Mouse (Mus musculus): Measurements from ENCODE around the gene Akap13. TPM values are rescaled to one million over a fixed set of nuclear protein-coding genes. Genes with fewer than 3 reads are reported as not detected.
A peak's percentile ranks its signal among the peaks of the same experiment; 100 is the strongest.
"Not testable (repeated sequence)": the region's sequence is repeated elsewhere in the genome, so short reads cannot be mapped to it uniquely, and the experiment has no call there.

Gene Akap13
- polyA plus RNA-seq, 2 experiments from 2014 or later: 382 to 420 TPM

GRCm38 (mm10) chr7:75607248-75607647, 151.9 kb downstream of the Akap13 start:
- no peak for ATAC-seq

- no peak for ATAC-seq
Observed at GRCm38 (mm10) chr7:75608716-75609115, 153.4 kb downstream of the Akap13 start.

GRCm38 (mm10) chr7:75609456-75610262, 154.3 kb downstream of the Akap13 start:
- peak; percentile 55 for ATAC-seq

GRCm38 (mm10) chr7:75610391-75610790, 155.1 kb downstream of the Akap13 start:
- ATAC-seq: peak; percentile 56

GRCm38 (mm10) chr7:75611261-75611950, 156.1 kb downstream of the Akap13 start:
- peak; percentile 50 for ATAC-seq

GRCm38 (mm10) chr7:75612000-75612682, 156.8 kb downstream of the Akap13 start:
- peak; percentile 20 for ATAC-seq

GRCm38 (mm10) chr7:75612683-75613053, 157.3 kb downstream of the Akap13 start:
- ATAC-seq: no peak

- ATAC-seq: no peak
Observed at GRCm38 (mm10) chr7:75613240-75613639, 157.9 kb downstream of the Akap13 start.

- ATAC-seq: no peak
Observed at GRCm38 (mm10) chr7:75614826-75615225, 159.5 kb downstream of the Akap13 start.

- not testable (repeated sequence) for ATAC-seq
Observed at GRCm38 (mm10) chr7:75617246-75617645, 161.9 kb downstream of the Akap13 start.

GRCm38 (mm10) chr7:75618699-75619098, 163.4 kb downstream of the Akap13 start:
- no peak for ATAC-seq

- ATAC-seq: no peak
Observed at GRCm38 (mm10) chr7:75619875-75620274, 164.5 kb downstream of the Akap13 start.

GRCm38 (mm10) chr7:75620395-75620960, 165.1 kb downstream of the Akap13 start:
- ATAC-seq: no peak

GRCm38 (mm10) chr7:75620976-75621375, 165.6 kb downstream of the Akap13 start:
- ATAC-seq: no peak

- ATAC-seq: no peak
Observed at GRCm38 (mm10) chr7:75627831-75628230, 172.5 kb downstream of the Akap13 start.

GRCm38 (mm10) chr7:75629669-75630068, 174.3 kb downstream of the Akap13 start:
- peak; percentile 64 for ATAC-seq

GRCm38 (mm10) chr7:75632941-75633340, 177.6 kb downstream of the Akap13 start:
- peak; percentile 62 for ATAC-seq

- ATAC-seq: peak; percentile 42
Observed at GRCm38 (mm10) chr7:75633393-75633792, 178.1 kb downstream of the Akap13 start.

GRCm38 (mm10) chr7:75633807-75634526, 178.6 kb downstream of the Akap13 start:
- ATAC-seq: no peak

- ATAC-seq: no peak
Observed at GRCm38 (mm10) chr7:75638769-75639168, 183.4 kb downstream of the Akap13 start.

- ATAC-seq: peak; percentile 68
Observed at GRCm38 (mm10) chr7:75639541-75639940, 184.2 kb downstream of the Akap13 start.

- ATAC-seq: no peak
Observed at GRCm38 (mm10) chr7:75640074-75640473, 184.7 kb downstream of the Akap13 start.
